Mouse (Mus musculus) gastrocnemius, postnatal 10 days (tissue): ENCODE results near the gene Cdc42bpg. TPM values are rescaled to one million over a fixed set of nuclear protein-coding genes. Genes with fewer than 3 reads are reported as not detected.

ENCODE experiments used
- DNase-seq: peaks from one replicate; pipeline ENCODE4 v3.0.0; 2021; ENCODE audit warnings: mixed read lengths
- total RNA-seq, 2 experiments: library from RNA; stranded (reverse); gene quantifications; 2 replicates each; pipeline ENCODE4 v1.2.3; 2021

Cdc42bpg gene
- total RNA-seq, 2 experiments from 2014 or later, result 4.2 to 4.5 TPM

DNA sequence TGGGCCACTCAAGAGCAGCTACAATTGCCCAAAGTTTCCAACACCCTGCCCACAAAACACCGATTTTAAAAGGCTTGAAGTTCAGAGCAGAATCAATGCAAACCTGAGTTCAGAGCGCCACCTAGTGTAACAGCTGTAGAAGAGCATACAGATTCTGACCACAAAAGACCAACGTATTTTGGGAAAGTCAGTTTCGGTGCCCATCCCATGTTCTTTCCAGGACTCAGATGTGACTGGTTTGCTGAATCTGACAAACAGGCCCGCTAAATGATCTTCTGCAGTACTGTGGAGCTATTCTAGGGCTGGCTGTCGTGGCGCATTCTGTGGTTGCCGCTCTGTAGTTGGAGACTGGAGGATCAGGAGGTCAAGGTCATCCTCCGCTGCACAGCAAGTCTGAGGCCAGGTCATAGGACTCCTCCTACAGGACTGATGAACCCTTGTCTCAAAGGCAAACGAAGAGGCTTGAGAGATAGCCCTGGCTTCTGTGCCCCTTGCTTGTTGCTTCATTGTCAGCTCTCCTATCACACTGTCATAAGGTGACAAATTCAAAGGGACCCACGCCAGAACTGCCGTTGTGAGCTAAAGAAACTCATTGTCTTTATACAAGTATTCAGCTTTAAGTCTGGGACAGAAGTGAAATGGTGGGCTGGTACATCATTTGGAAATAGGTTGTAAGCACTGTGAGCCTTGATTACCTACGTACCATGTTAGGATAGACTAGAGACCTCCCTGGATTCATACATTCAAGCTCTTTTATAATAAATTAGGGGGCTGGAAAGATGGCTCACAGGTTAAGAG, 25.7 kb downstream of the Cdc42bpg start:
- DNase-seq, result peak; percentile 60

DNA sequence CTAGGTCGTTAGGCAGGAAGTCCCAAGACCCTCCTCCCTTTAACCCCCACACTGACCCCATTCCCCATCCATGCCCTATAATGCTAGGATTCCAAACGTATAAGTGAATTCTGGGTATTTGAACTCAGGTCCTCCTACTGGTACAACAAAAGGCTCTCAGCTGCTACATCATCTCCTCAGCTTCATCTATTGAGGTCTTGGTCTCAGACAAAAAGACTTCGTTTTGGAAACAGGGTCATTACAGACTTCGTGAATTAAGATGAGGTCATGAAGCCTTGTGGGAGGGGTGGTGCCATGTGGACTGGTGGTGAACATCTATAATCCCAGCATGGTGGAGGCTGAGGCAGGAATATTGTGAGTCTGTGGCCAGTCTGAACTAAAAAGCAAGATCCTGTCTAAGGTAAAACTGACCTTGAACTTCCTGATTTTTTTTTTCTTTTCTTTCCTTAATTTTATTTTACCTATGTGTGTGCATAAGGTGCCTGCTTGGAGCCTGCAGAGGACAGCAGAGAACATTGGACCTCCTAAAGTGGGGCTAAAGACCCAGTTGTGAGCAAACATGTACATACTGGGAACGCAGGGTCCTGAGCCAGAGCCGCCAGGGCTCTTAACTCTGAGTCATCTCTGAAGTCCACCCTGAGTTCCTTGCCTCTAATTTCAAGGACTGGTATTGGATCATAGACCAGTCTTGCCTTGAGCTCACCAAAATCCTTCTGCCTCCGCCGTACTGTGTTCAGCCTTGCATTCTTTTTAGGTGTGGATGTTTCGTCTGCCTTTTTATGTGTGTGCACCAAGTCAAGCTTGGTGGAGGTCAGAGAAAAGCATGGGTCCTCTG, 27.7 kb downstream of the Cdc42bpg start:
- no peak for DNase-seq

DNA sequence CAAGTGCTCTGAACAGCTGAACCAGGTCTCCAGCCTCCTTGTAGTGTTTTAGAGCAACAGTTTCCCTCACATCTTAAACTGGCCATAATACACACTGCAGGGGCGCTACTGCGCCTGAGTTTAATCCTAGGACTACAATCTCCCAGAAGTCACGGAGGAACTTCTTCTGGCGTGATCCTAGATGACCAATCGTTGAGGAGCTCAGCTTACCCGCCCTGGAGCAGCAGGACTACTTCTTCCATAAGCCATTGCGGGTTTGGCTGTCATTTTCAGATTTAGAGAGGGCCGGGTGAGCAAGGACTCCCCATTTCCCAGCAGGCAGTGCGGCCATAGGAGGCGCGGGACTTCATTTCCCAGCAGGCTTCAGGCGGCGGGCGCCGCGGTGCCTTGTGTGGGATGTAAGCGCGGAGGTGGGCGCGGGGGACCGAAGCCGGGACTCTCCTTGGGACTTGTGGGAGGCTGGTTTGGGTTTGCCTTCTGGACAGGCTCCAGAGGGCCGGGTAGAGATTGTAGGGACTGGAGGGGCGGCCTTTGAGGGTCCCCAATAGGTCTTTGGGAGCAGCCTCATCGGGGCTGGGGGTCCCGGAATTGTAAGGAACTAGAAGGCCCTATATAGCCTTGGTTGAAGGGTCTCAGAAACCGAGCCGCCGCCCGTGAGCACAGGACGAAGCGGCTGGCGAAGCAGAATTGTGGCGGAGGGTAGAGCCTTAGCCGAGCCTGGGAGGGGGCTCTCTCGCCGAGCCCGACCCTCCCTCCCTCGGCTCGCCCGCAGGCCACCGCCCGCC, 28.6 kb downstream of the Cdc42bpg start, which contains the start of gene Men1:
Men1 (plus strand) TSS at position 307 of the 785 bp plus-strand sequence.
- peak; percentile 83 for DNase-seq

DNA sequence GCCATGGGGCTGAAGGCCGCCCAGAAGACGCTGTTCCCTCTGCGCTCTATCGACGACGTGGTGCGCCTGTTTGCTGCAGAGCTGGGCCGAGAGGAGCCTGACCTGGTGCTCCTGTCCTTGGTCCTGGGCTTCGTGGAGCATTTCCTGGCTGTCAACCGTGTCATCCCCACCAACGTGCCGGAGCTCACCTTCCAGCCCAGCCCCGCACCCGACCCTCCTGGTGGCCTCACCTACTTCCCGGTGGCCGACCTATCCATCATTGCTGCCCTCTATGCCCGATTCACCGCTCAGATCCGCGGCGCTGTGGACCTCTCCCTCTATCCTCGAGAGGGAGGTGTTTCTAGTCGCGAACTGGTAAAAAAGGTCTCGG, 29.2 kb downstream of the Cdc42bpg start:
- no peak for DNase-seq

DNA sequence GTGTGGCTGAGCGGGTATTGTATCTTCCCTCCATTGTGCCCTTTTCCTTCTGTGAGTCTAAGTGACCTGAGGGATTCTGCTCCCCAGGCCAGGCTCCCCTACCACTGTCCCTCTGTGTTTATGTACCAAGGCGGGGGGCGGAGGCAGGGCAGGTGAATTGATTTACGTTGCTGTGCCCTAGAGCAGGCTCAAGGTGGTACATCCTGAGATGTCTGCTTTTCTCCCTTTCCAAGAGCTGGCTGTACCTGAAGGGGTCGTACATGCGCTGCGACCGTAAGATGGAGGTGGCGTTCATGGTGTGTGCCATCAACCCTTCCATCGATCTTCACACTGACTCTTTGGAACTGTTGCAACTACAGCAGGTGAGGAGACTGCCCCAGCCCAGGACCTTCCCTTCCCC, 30.7 kb downstream of the Cdc42bpg start:
- peak; percentile 4 for DNase-seq

DNA sequence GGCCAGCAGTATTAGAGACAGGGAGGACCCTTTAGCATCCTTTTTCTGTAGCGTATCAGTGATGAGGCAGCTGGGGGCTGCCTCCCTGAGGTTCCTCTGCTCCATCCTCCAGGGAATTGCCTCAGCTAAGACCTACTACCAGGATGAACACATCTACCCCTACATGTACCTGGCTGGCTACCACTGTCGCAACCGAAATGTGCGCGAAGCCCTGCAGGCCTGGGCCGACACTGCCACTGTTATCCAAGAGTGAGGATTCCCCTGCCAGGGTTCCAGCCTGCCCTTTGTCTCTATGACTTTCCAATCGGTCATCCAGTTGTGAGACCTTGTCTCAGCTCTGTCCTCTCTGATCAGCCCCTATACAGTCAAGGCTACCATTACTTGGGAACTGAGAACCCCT, 31.9 kb downstream of the Cdc42bpg start:
- DNase-seq, result no peak

DNA sequence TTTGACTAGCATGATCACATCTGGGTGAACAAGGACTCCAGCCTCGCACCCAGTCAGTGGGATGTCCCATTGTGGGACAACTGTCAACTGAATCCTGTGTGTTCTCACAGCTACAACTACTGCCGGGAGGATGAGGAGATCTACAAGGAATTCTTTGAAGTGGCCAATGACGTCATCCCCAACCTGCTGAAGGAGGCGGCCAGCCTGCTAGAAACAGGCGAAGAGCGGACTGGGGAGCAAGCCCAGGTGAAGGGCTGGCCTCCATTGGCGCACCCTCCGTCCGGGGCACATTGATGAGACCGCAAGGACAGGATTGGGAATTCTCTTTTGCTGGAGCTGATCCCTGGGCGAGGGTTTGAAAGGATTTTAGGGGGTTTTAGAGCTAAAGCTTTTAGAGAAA, 32.5 kb downstream of the Cdc42bpg start:
- no peak for DNase-seq

DNA sequence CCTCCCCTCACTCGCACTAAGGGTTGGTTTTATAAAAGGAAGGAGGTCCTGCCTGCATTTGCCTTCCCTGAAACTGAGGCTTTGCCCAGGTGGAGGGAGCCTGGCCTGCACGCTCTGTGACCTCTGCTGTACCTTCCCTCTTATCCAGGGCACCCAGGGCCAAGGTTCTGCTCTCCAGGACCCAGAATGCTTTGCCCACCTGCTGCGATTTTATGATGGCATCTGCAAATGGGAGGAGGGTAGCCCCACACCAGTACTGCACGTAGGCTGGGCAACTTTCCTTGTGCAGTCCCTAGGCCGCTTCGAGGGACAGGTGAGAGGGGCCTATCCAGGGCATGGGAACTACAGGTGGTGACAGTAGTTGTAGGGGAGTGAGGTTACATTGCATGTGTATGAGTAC, 32.9 kb downstream of the Cdc42bpg start:
- DNase-seq, result no peak

DNA sequence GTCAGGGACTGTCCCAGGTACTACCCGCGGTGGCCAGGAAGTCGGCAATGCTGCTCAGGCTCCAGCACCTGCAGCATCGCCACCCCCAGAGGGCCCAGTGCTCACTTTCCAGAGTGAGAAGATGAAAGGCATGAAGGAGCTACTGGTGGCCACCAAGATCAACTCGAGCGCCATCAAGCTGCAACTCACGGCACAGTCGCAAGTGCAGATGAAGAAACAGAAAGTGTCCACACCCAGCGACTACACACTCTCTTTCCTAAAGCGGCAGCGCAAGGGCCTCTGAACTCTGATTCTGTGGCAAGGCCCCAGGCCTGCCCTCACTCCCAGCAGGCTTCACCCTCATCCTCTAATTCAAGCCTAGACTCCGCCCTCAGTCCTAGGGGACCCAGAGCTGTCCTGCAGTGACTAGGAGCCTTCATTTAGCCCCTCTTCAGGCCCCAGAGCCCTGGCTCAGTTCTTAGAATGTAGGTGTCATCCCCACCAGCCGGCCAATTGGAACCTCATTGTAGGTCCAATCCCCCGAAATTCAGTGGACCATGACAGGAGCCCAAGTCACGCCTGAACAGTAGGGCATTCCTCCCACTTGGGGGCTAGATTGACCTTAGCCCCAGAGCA, 33.7 kb downstream of the Cdc42bpg start:
- DNase-seq, result no peak

DNA sequence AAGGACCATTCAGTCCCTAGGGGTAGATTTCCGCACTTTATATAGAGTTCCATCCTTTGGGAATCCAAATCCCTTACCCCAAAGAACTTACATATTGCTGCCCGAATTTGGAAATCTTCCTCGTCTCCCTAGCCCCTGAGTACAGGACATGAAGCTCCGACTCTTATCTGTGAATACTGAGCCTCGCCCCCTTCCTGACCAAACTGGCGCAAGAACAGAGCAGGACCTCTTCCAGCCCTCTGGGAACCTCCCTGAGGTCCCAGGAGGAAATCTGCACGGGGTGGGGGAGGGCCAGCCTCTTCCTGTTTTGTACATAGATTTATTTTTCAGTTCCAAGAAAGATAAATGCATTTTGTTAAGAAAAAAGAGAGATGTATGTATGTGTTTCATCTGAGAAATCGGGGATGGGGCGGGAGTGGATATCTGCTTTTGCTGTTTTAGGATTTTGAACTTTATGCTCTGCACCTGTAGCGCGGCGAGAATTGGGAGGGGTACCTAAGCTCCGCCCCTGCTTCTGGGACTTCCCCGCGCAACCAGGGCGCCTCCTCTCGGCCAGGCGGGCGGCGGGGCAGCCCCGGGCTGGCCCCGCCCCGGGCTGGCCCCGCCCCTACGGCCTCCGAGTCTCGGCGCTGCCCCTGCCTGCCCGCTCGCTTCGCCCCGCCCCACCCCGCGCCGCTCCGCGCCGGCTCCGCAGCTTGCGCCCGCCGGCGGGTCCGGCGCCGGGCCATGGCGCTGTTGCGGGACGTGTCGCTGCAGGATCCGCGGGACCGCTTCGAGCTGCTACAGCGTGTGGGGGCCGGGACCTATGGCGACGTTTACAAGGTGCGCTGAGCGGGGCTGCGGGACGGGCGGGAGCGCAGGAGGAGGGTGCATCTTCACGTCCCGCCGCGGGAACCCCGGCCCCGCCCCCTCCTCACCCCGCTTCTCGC, 34.5 kb downstream of the Cdc42bpg start, which contains the start of gene Map4k2:
Map4k2 (plus strand) TSS at position 612 of the 929 bp plus-strand sequence.
- peak; percentile 87 for DNase-seq

DNA sequence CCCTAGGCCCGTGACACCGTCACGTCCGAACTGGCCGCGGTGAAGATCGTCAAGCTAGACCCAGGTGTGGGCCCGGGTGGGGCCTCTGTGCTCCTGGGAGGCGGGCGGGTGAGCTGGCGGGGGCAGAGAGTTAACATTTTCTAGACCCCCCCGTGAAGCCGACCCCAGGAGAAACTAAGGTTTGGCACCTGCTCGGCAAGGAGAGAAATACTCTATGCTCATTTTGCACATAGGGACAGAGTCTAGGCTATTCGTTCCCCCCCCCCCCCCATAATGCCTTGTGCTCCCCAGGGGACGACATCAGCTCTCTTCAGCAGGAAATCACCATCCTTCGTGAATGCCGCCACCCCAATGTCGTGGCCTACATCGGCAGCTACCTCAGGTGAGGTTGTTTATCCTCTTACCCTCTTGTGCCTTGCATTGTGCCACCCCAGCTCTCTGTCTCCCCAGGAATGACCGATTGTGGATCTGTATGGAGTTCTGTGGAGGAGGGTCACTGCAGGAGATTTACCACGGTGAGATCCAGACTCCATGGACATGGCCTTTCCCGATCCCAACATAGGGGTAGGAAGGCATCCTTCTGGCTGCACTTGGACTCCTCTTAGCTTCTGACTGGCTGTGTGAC, 35.3 kb downstream of the Cdc42bpg start:
- DNase-seq, result no peak

DNA sequence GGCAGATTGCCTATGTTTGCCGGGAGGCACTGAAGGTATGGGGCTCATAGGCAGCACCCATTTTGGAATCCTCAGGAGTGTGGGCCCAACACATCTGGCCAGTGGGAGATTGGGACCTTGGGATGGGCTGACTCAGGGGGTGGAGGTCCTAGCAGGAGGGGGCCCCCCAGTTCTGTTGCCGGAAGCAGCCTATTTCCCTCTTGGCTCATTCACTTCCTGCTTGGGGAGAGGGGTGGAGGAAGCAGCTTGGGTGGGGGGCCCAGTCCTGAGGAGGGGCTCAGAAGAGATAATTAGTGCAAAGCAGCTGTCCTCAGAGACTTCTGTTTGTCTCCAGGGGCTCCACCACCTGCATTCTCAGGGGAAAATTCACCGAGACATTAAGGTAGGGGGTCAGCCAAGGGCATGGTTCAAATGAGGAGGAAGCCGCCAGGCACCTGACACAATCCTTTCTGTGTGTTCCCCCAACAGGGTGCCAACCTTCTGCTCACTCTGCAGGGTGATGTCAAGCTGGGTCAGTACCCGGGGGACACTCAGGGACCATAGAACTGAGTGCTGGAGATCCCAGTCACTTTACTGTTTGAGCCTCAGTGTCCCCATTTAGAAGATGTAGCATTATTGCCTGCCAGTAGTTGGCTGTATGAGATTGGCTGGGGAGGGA, 36.1 kb downstream of the Cdc42bpg start:
- DNase-seq, result no peak

DNA sequence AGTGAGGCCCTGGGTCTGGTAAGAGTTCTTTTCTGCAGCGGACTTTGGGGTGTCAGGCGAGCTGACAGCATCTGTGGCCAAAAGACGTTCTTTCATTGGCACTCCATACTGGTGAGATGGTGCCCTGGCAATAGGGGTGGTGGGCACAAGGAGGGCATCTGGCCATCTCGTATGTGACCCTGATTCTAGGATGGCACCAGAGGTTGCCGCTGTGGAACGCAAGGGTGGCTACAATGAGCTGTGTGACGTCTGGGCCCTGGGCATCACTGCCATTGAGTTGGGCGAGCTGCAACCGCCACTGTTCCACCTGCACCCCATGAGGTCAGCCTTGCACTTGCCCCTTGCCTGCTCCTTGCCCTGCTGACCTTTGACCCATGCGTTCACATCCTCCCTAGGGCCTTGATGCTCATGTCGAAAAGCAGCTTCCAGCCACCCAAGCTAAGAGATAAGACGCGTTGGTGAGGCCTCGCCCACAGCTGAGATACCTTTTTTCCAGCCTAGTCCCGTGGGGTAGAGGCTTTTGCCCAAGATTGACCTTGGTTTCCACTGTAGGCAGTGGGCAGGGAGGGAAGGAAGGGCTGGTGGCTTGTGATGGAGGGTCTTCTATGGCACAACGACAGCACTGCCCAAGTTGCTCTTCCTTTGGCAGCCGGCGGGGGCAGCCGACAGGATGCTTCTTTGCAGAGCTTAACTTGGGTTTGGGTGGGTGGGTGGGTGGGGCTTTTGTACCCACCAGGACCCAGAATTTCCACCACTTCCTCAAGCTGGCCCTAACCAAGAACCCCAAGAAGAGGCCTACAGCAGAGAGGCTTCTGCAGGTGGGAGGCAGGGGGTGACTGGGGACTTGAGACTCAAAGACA, 37.0 kb downstream of the Cdc42bpg start:
- DNase-seq, result no peak

DNA sequence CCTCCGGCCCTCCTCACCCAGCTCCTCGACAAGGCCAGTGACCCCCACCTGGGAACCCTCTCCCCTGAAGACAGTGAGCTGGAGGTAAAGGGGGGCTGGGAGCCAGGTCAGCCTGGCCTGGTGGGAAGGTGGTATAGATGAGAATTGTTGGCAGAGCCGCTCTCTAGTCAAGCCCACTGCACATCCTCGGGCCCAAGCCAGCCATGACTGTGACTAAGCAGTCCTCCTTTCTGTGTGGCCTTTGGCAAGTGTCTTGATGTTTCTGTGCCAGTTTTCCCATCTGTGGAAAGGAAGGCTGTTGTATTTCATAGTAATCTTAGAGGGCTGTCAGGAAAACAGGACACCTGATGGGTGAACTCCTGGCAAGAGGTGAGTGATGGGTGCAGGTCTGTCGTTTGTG, 37.7 kb downstream of the Cdc42bpg start:
- DNase-seq, result no peak

DNA sequence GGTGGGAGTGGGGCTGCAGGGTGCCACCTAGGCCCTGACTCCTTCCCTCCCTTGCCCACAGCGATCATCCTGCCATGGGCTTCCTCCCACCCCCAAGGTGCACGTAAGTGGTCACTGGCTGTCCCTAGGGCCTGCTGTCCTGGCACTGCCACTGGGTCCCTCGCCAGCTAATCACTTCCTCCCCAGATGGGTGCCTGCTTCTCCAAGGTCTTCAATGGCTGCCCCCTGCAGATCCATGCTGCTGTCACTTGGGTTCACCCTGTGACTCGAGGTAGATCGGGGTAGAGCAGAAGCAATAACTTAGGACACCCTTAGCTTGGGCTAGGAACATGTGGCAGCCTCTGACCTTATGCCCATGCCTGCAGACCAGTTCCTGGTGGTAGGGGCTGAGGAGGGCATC, 39.8 kb downstream of the Cdc42bpg start:
- no peak for DNase-seq

DNA sequence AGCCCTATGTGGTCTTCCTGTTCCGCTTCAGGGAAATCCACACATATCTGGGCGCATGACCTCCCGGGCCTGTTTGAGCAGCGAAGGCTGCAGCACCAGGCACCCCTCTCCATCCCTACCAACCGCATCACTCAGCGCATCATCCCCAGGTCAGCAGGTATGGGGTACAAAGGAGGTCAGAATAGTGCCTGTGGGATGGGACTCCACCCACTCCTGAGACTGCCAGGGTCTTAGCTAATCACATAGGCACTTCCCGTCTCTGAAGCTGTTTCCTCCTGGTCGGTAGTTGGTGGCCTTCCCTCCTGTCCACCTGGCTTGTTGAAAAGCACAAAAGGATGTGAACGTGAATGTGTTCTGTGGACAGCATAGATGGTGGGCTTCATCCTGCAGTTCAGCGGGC, 40.4 kb downstream of the Cdc42bpg start:
- no peak for DNase-seq

DNA sequence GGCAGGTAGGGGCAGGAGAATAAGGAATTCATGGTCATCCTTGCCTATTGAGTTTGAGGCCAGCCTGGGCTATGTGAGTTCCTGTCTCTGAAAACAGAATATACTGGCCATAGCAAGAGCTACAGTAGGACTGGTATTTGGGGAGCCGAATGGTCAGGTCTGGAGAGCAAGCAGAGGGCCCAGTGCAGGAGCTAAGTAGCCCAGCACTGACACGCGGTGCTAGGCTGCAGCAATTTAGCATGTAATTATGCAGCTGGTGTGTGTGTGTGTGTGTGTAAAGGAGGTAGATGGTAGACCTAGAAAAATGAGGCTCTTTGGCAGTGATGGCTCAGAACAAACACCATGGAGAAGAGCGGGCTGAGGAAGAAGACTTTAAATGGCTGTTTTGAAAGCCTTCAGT, 41.4 kb downstream of the Cdc42bpg start:
- no peak for DNase-seq

DNA sequence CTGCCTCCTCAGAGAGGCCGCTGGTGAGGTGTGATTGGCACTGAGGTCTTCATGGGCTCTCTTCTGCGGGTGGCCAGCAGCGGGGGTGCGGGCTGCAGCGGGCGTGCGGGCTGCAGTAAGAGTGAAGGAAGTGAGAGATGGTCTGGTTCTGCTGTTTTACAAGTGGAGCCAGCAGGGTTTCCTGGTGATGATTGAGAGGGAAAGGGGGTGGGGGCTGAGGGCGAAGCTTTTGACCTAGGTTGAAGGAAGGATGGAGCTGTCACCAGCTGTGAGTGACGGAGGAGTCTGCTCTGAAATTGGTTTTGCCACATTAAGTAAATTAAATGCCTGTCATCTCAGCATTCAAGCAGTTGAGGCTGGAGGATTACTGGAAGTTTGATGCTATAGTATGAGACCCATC, 42.5 kb downstream of the Cdc42bpg start:
- DNase-seq, result no peak
